Mouse (Mus musculus): ENCODE measurements at regions not wholly inside any gene's neighbourhood (a gene's known extent, or its start where the extent isn't known, plus 50 kb on each side); places are given as distances from the start of the nearest gene placed in this dataset.
"Not testable (repeated sequence)": the region's sequence is repeated elsewhere in the genome, so short reads cannot be mapped to it uniquely, and the experiment has no call there.

- DNase-seq (ENCODE audit: low read depth), result no peak
Observed at GRCm38 (mm10) chr9:11206267-11206666, 301.7 kb upstream of the Cntn5 start.

- DNase-seq (ENCODE audit: low read depth), result no peak
Observed at GRCm38 (mm10) chr9:11192183-11192582, 287.6 kb upstream of the Cntn5 start.

GRCm38 (mm10) chr9:11145799-11146198 lies 241.2 kb upstream of the Cntn5 start:
- DNase-seq (ENCODE audit: low read depth), result no peak

GRCm38 (mm10) chr9:11126833-11127232 lies 222.3 kb upstream of the Cntn5 start:
- no peak for DNase-seq (ENCODE audit: low read depth)

GRCm38 (mm10) chr9:11119153-11119552 lies 214.6 kb upstream of the Cntn5 start:
- DNase-seq (ENCODE audit: low read depth), result no peak

- DNase-seq (ENCODE audit: low read depth), result not testable (repeated sequence)
Observed at GRCm38 (mm10) chr9:11107828-11108227, 203.3 kb upstream of the Cntn5 start.

GRCm38 (mm10) chr9:11107212-11107611 lies 202.6 kb upstream of the Cntn5 start:
- not testable (repeated sequence) for DNase-seq (ENCODE audit: low read depth)

- no peak for DNase-seq (ENCODE audit: low read depth)
Observed at GRCm38 (mm10) chr9:11106268-11106667, 201.7 kb upstream of the Cntn5 start.

GRCm38 (mm10) chr9:11103448-11103847 lies 198.9 kb upstream of the Cntn5 start:
- no peak for DNase-seq (ENCODE audit: low read depth)

- no peak for DNase-seq (ENCODE audit: low read depth)
Observed at GRCm38 (mm10) chr9:11092874-11093273, 188.3 kb upstream of the Cntn5 start.

GRCm38 (mm10) chr9:11067125-11067524 lies 162.6 kb upstream of the Cntn5 start:
- DNase-seq (ENCODE audit: low read depth), result not testable (repeated sequence)

- DNase-seq (ENCODE audit: low read depth), result no peak
Observed at GRCm38 (mm10) chr9:11062856-11063255, 158.3 kb upstream of the Cntn5 start.
